Mouse (Mus musculus) inflammation-experienced regulatory T-cells, adult 6 months (primary cell): ENCODE measurements around the gene Gm9767. TPM values are rescaled to one million over a fixed set of nuclear protein-coding genes. Genes with fewer than 3 reads are reported as not detected.

Experiments used
- ATAC-seq: one replicate; pipeline ENCODE4 v1.8.0; 2017
- polyA plus RNA-seq, 3 experiments: library from polyadenylated mRNA; unstranded; fragments of 100-300 nt; shearing (Covaris generic); gene quantifications; one replicate each; pipeline ENCODE4 v1.2.1; 2017

The Gm9767 gene
- polyA plus RNA-seq: not detected

- ATAC-seq: no peak
These were observed at the start of gene Gm9767 for GRCm38 (mm10) chr10:26077671-26078481. TSS of gene Gm9767 (plus strand) at chr10:26078255.

GRCm38 (mm10) chr10:26034931-26035330 lies 43.1 kb upstream of the Gm9767 start:
- no peak for ATAC-seq

- ATAC-seq: no peak
These were observed 26.9 kb upstream of the Gm9767 start for GRCm38 (mm10) chr10:26051177-26051576.

- ATAC-seq: no peak
These were observed 18.3 kb upstream of the Gm9767 start for GRCm38 (mm10) chr10:26059662-26060307.

- ATAC-seq: no peak
These were observed 15.0 kb upstream of the Gm9767 start for GRCm38 (mm10) chr10:26063071-26063470.

- ATAC-seq: no peak
These were observed 6.1 kb upstream of the Gm9767 start for GRCm38 (mm10) chr10:26071986-26072385.

- no peak for ATAC-seq
These were observed 1.1 kb upstream of the Gm9767 start for GRCm38 (mm10) chr10:26076949-26077348.

- no peak for ATAC-seq
These were observed 577 bp downstream of the Gm9767 start, which contains the start of gene Tmem200a for GRCm38 (mm10) chr10:26078521-26079142. TSS of gene Tmem200a (minus strand) at chr10:26079052.

GRCm38 (mm10) chr10:26079678-26080077 lies 1.6 kb downstream of the Gm9767 start:
- no peak for ATAC-seq

GRCm38 (mm10) chr10:26082081-26082480 lies 4.0 kb downstream of the Gm9767 start:
- no peak for ATAC-seq

- no peak for ATAC-seq
These were observed 25.4 kb downstream of the Gm9767 start for GRCm38 (mm10) chr10:26103330-26103982.

GRCm38 (mm10) chr10:26114409-26114808 lies 36.4 kb downstream of the Gm9767 start:
- no peak for ATAC-seq

- no peak for ATAC-seq
These were observed 41.2 kb downstream of the Gm9767 start for GRCm38 (mm10) chr10:26119067-26119821.

GRCm38 (mm10) chr10:26119822-26120183 lies 41.7 kb downstream of the Gm9767 start:
- no peak for ATAC-seq

Other genes starting within 250 kb of the Gm9767 start
- not detected for gene Tmem200a, start 797 bp downstream of the Gm9767 start, polyA plus RNA-seq
- gene Samd3, start 151.5 kb downstream of the Gm9767 start, polyA plus RNA-seq: 10 to 100 TPM in 1 of 3 experiments, 1 to 10 TPM in 2; 1.4 to 21.9 (median 1.7) TPM